Mouse (Mus musculus) MEL (cell line): Measurements from ENCODE around the gene Arap1. TPM values are rescaled to one million over a fixed set of nuclear protein-coding genes. Genes with fewer than 3 reads are reported as not detected.
A peak's percentile ranks its signal among the peaks of the same experiment; 100 is the strongest.

Experiments
- DNase-seq: peaks from one replicate; pipeline ENCODE4 v3.0.0; 2011; ENCODE audit warnings: low read depth, low spot score
- H3K27ac ChIP-seq: 2 replicates; pipeline ENCODE4 v1.5.1; 2012; ENCODE audit warnings: low read depth, mild to moderate bottlenecking, control low read depth, low read length, moderate library complexity; ENCODE audit not compliant: control insufficient read depth
- H3K27me3 ChIP-seq, 2 experiments: fragments of 150-350 bp in 1 of 2; sonication (generic) in 1 of 2; 2 replicates each; pipeline ENCODE4 v1.6.1; 2012; ENCODE audit warnings: low read length in 2 of 2, mild to moderate bottlenecking in 2 of 2, improper control_type of control experiment in 1 of 2, moderate library complexity in 1 of 2; ENCODE audit not compliant: insufficient read depth in 2 of 2, control insufficient read depth in 1 of 2
- H3K36me3 ChIP-seq, 2 experiments: 2 replicates each; pipeline ENCODE4 v1.6.1; 2012 to 2014; ENCODE audit warnings: low read length in 2 of 2, improper control_type of control experiment in 1 of 2, inconsistent platforms in 1 of 2, mild to moderate bottlenecking in 1 of 2; ENCODE audit not compliant: insufficient read depth in 2 of 2, control insufficient read depth in 1 of 2
- H3K4me1 ChIP-seq, 2 experiments: fragments of 150-350 bp in 1 of 2; sonication (generic) in 1 of 2; 2 replicates each; pipeline ENCODE4 v1.6.1; 2012; ENCODE audit warnings: low read length in 2 of 2, improper control_type of control experiment in 1 of 2, mild to moderate bottlenecking in 1 of 2; ENCODE audit not compliant: insufficient read depth in 2 of 2, control insufficient read depth in 1 of 2
- H3K4me3 ChIP-seq, 2 experiments: fragments of 150-350 bp in 1 of 2; sonication (generic) in 1 of 2; 2 replicates each; pipeline ENCODE4 v1.5.1; 2012; ENCODE audit warnings: low read depth in 2 of 2, low read length in 2 of 2, mild to moderate bottlenecking in 2 of 2, moderate library complexity in 2 of 2, control low read depth in 1 of 2, improper control_type of control experiment in 1 of 2; ENCODE audit not compliant: control insufficient read depth in 1 of 2, insufficient read depth in 1 of 2
- H3K79me2 ChIP-seq: 2 replicates; pipeline ENCODE4 v1.6.1; 2012; ENCODE audit warnings: mild to moderate bottlenecking, low read length, moderate library complexity; ENCODE audit not compliant: control insufficient read depth, poor library complexity, insufficient read depth
- H3K9ac ChIP-seq: 2 replicates; pipeline ENCODE4 v1.6.1; 2012; ENCODE audit warnings: low read depth, mild to moderate bottlenecking, control low read depth, low read length, moderate library complexity; ENCODE audit not compliant: control insufficient read depth, poor library complexity, severe bottlenecking
- H3K9me3 ChIP-seq: fragments of 150-350 bp; sonication (generic); replicated peaks from 2 replicates; pipeline ENCODE4 v1.6.1; 2012; ENCODE audit warnings: mild to moderate bottlenecking, low read length, improper control_type of control experiment, moderate library complexity; ENCODE audit not compliant: insufficient read depth
- BHLHE40 ChIP-seq: IDR thresholded peaks from 2 replicates; pipeline ENCODE4 v1.6.1; 2012; ENCODE audit warnings: low read depth, mild to moderate bottlenecking, inconsistent platforms, low read length, improper control_type of control experiment, borderline replicate concordance
- CHD1 ChIP-seq: IDR thresholded peaks from 2 replicates; pipeline ENCODE4 v1.6.1; 2012; ENCODE audit warnings: low read depth, mild to moderate bottlenecking, inconsistent platforms, low read length, improper control_type of control experiment
- E2F4 ChIP-seq: IDR thresholded peaks from 2 replicates; pipeline ENCODE4 v1.6.1; 2011; ENCODE audit warnings: low read depth, low read length, improper control_type of control experiment, borderline replicate concordance
- ELF1 ChIP-seq: IDR thresholded peaks from 2 replicates; pipeline ENCODE4 v1.6.1; 2014; ENCODE audit warnings: low read depth, mild to moderate bottlenecking, inconsistent platforms, low read length, improper control_type of control experiment, moderate library complexity
- EP300 ChIP-seq, 2 experiments: IDR thresholded peaks; 2 replicates each; pipeline ENCODE4 v1.6.1; 2011; ENCODE audit warnings: improper control_type of control experiment in 2 of 2, low read length in 2 of 2, low read depth in 1 of 2, mild to moderate bottlenecking in 1 of 2
- ETS1 ChIP-seq: IDR thresholded peaks from 2 replicates; pipeline ENCODE4 v1.6.1; 2012; ENCODE audit warnings: low read depth, mild to moderate bottlenecking, inconsistent platforms, low read length, improper control_type of control experiment, moderate library complexity
- HCFC1 ChIP-seq: IDR thresholded peaks from 2 replicates; pipeline ENCODE4 v1.6.1; 2012; ENCODE audit warnings: low read depth, mild to moderate bottlenecking, inconsistent platforms, low read length, improper control_type of control experiment, moderate library complexity
- MYB ChIP-seq: IDR thresholded peaks from 2 replicates; pipeline ENCODE4 v1.6.1; 2011; ENCODE audit warnings: mild to moderate bottlenecking, low read depth, low read length, improper control_type of control experiment
- NRF1 ChIP-seq: IDR thresholded peaks from 2 replicates; pipeline ENCODE4 v1.6.1; 2014; ENCODE audit warnings: low read depth, mild to moderate bottlenecking, inconsistent platforms, low read length, improper control_type of control experiment, moderate library complexity; ENCODE audit not compliant: poor library complexity, insufficient read depth, severe bottlenecking
- POLR2A ChIP-seq, 2 experiments: IDR thresholded peaks; 2 replicates each; pipeline ENCODE4 v1.6.1; 2011 to 2012; ENCODE audit warnings: low read length in 2 of 2, mild to moderate bottlenecking in 2 of 2, control low read depth in 1 of 2, improper control_type of control experiment in 1 of 2, low read depth in 1 of 2, moderate library complexity in 1 of 2; ENCODE audit not compliant: control insufficient read depth in 1 of 2, insufficient read depth in 1 of 2, poor library complexity in 1 of 2
- POLR2AphosphoS2 ChIP-seq: IDR thresholded peaks from 2 replicates; pipeline ENCODE4 v1.6.1; 2011; ENCODE audit warnings: low read length, improper control_type of control experiment
- POLR2AphosphoS5 ChIP-seq: IDR thresholded peaks from 2 replicates; pipeline ENCODE4 v1.6.1; 2012; ENCODE audit warnings: low read depth, borderline replicate concordance, mild to moderate bottlenecking, inconsistent platforms, low read length, moderate library complexity, mixed read lengths
- RAD21 ChIP-seq: IDR thresholded peaks from 2 replicates; pipeline ENCODE4 v1.6.1; 2011; ENCODE audit warnings: mild to moderate bottlenecking, low read depth, low read length, improper control_type of control experiment
- RCOR1 ChIP-seq: IDR thresholded peaks from 2 replicates; pipeline ENCODE4 v1.6.1; 2012; ENCODE audit warnings: low read depth, mild to moderate bottlenecking, inconsistent platforms, low read length, improper control_type of control experiment
- SIN3A ChIP-seq: IDR thresholded peaks from 2 replicates; pipeline ENCODE4 v1.6.1; 2012; ENCODE audit warnings: low read length, improper control_type of control experiment, inconsistent platforms
- SMC3 ChIP-seq: IDR thresholded peaks from 2 replicates; pipeline ENCODE4 v1.6.1; 2011; ENCODE audit warnings: low read depth, low read length, improper control_type of control experiment
- TAL1 ChIP-seq: IDR thresholded peaks from 2 replicates; pipeline ENCODE4 v1.6.1; 2012; ENCODE audit warnings: mild to moderate bottlenecking, inconsistent platforms, low read length, moderate library complexity, mixed read lengths
- TBP ChIP-seq: IDR thresholded peaks from 2 replicates; pipeline ENCODE4 v1.8.0; 2011; ENCODE audit warnings: low read depth, low read length, improper control_type of control experiment
- TCF12 ChIP-seq: IDR thresholded peaks from 2 replicates; pipeline ENCODE4 v1.6.1; 2014; ENCODE audit warnings: low read depth, mild to moderate bottlenecking, inconsistent platforms, low read length, improper control_type of control experiment, moderate library complexity
- UBTF ChIP-seq: IDR thresholded peaks from 2 replicates; pipeline ENCODE4 v1.6.1; 2012; ENCODE audit warnings: low read depth, mild to moderate bottlenecking, inconsistent platforms, low read length, improper control_type of control experiment, moderate library complexity, borderline replicate concordance; ENCODE audit not compliant: insufficient read depth
- USF1 ChIP-seq: IDR thresholded peaks from 2 replicates; pipeline ENCODE4 v1.6.1; 2014; ENCODE audit warnings: low read depth, mild to moderate bottlenecking, inconsistent platforms, low read length, improper control_type of control experiment, moderate library complexity
- USF2 ChIP-seq, 2 experiments: IDR thresholded peaks; 2 replicates each; pipeline ENCODE4 v1.6.1; 2011 to 2012; ENCODE audit warnings: improper control_type of control experiment in 2 of 2, low read length in 2 of 2, borderline replicate concordance in 1 of 2, inconsistent platforms in 1 of 2, low read depth in 1 of 2, mild to moderate bottlenecking in 1 of 2; ENCODE audit not compliant: insufficient read depth in 1 of 2
- ZC3H11A ChIP-seq: IDR thresholded peaks from 2 replicates; pipeline ENCODE4 v1.6.1; 2012; ENCODE audit warnings: low read depth, mild to moderate bottlenecking, inconsistent platforms, low read length, improper control_type of control experiment
- ZKSCAN1 ChIP-seq: IDR thresholded peaks from 2 replicates; pipeline ENCODE4 v1.6.1; 2012; ENCODE audit warnings: low read depth, mild to moderate bottlenecking, inconsistent platforms, low read length, improper control_type of control experiment, moderate library complexity
- polyA plus RNA-seq, 2 experiments: library from polyadenylated mRNA; stranded (reverse) in 1 of 2; unstranded in 1 of 2; fragments of >175 nt in 1 of 2; fragments of >200 nt in 1 of 2; gene quantifications; 2 replicates each; pipeline versions ENCODE4 v1.2.1 to v1.2.4; 2012; ENCODE audit warnings: low replicate concordance in 2 of 2, low read depth in 1 of 2; ENCODE audit not compliant: insufficient read length in 2 of 2, insufficient read depth in 1 of 2, missing spikeins in 1 of 2
- total RNA-seq: library from RNA; depleted of rRNA; stranded (reverse); fragments of 300-350 nt; gene quantifications from 2 replicates; pipeline ENCODE4 v1.2.3, GENCODE M21; 2012

The Arap1 gene
- total and polyA plus RNA-seq, 3 experiments = 13.6 to 27.1 TPM; not detected in 1

DNA sequence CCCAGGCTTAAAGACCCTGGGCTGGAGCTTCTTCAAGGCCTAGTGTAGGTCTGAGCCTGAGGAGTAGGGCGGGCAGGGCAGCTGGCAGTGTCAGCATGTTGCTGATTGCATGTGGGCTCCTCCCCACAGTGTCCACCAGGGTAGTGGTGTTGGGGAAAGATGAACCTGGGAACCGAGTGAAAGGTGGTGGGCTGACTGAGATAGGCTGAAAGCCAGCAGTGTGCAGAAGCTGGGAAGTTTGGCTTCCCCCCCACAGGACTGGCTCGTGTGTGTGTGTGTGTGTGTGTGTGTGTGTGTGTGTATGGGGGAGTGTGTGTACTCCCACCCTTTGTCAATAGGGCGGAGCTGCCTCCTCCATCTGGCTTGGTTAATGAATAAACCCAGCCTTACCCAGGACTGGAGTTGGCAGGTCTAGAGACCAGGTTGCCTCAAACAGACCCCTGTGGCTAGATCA lies 24.7 kb upstream of the Arap1 start:
- TF ChIP-seq SIN3A (peak; percentile 29; the same call in 1 of the 2 replicates), POLR2AphosphoS2 (no peak), ZC3H11A (no peak), HCFC1 (no peak), POLR2AphosphoS5 (no peak), POLR2A (IDR thresholded peaks at IDR 0.05; ENCODE audit: control insufficient read depth in 1 of 2, insufficient read depth in 1 of 2, low read depth in 1 of 2, low read length in 2 of 2, poor library complexity in 1 of 2) (no peak), ELF1 (no peak), MYB (no peak), USF2 (IDR thresholded peaks at IDR 0.05; ENCODE audit: borderline replicate concordance in 1 of 2, insufficient read depth in 1 of 2, low read depth in 1 of 2, low read length in 2 of 2) (no peak), ETS1 (peak; percentile 56; the same call in 1 of the 2 replicates), TBP (no peak), EP300 (IDR thresholded peaks at IDR 0.05; ENCODE audit: low read depth in 1 of 2, low read length in 2 of 2) (peak in 1 of 2 experiments; percentile 57; a peak in 3 of 4 replicates), RAD21 (no peak), BHLHE40 (peak; percentile 47; the same call in 1 of the 2 replicates), TAL1 (peak; percentile 35), TCF12 (peak; percentile 45; the same call in 1 of the 2 replicates), CHD1 (no peak), USF1 (no peak), RCOR1 (no peak), E2F4 (no peak), ZKSCAN1 (no peak), NRF1 (no peak), SMC3 (no peak), UBTF (no peak)
- TF ChIP-seq, all 39 proteins: peak for 6
- Histone ChIP-seq H3K79me2 (no peaks in the 10 kb centered on the region; the same call in 1 of the 2 replicates), H3K27ac (no peak overlapping the region), H3K9me3 (no peaks in the 10 kb centered on the region), H3K9ac (no peak overlapping the region), H3K36me3 (no peaks in the 10 kb centered on the region; a peak in 1 of 4 replicates), H3K4me3 (no peak overlapping the region), H3K4me1 (peaks cover 2 to 25% of the 10 kb centered on the region in 2 experiments), H3K27me3 (no peaks in the 10 kb centered on the region)
- peak; percentile 74 for DNase-seq
